In the genomic region with DNA sequence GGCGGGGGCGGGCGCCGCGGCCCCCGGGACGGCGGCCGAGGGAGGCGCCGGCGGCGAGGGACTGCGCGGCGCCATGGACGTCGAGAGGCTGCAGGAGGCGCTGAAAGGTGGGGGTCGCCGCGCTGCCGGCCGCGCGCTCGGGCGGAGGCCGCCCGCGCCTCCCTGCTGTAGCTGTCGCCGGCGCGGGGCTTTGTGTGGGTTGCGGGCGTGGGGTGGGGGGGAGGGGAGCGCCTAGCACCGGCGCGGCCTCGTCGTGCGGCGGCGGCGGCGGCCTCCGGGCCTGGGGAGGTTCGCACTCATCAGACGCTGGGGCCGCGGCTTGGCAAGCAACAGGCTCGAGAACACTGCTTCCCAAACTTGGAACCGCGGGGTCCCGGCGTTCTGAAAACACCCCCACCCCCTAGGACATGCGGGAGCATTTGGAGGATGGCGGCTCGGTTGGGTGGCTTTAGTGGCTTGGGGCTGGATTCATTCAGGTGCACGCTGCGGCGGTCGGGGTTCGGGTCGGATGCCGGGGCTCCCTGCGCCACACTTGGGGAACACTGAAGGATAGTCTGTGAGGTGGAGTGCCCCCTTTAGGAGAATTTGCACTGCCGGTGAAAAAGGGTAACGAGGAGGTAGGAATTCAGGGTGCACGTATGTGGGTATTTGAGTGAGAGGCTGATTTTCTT, we compare ENCODE assay signal across 8 mouse cellular contexts. TPM values are rescaled to one million over a fixed set of nuclear protein-coding genes. Genes with fewer than 3 reads are reported as not detected.
DNase-seq lines count a peak whose midpoint lies in the region; ATAC-seq and TF ChIP-seq lines count a peak whose summit lies in the region.

No protein-coding gene starts in this region.

- peak overlapping the region; percentile 90 for H3K9ac ChIP-seq in hindbrain, embryonic 16.5 days (ENCODE audit: low read depth, low read length)

- peak; percentile 69 for DNase-seq in ZHBTc4 (ENCODE audit: low read depth, low spot score)
- peak; percentile 22 to 50 for DNase-seq in cerebellum, postnatal 4 days (ENCODE audit: low spot score in 2 of 2)
- peak; percentile 30 for DNase-seq in gastrocnemius, adult 18-20 months (ENCODE audit: low spot score)
- peak; percentile 52 to 67 for DNase-seq in left cerebral cortex, adult 2 months (ENCODE audit: extremely low spot score in 1 of 2, low spot score in 2 of 2)
- DNase-seq in right cerebral cortex, adult 2 months (ENCODE audit: low spot score in 2 of 2) = peak; percentile 54 to 64
- DNase-seq in urinary bladder, postnatal 14 days (ENCODE audit: low spot score) = peak; percentile 48

- WGBS in hindbrain, embryonic 16.5 days = under 1% methylated on average over 61 of the region's 72 CpGs
- under 1% methylated on average over 63 of the region's 72 CpGs for WGBS in macrophage (ENCODE audit: missing documents)

- peak; percentile 49 for TF ChIP-seq CTCF in left cerebral cortex, adult 2 months (IDR thresholded peaks at IDR 0.05)

- H3K4me3 ChIP-seq in hindbrain, embryonic 16.5 days (ENCODE audit: low read length) = peak overlapping the region; percentile 81
- H3K4me3 ChIP-seq in left cerebral cortex, adult 2 months = peak overlapping the region; percentile 94
- H3K4me3 ChIP-seq in macrophage (ENCODE audit: inconsistent target) = peak overlapping the region; percentile 60

- H3K4me2 ChIP-seq in hindbrain, embryonic 16.5 days (ENCODE audit: low read length) = peak overlapping the region; percentile 65

- intact Hi-C loops in left cerebral cortex, adult 2 months (cut with DNase I) = loop anchor here (2.0 to 10.0 kb wide), 4 partner anchors 102 to 1142 kb away; a partner anchor contains a TSS

- H3K36me3 ChIP-seq in hindbrain, embryonic 16.5 days (ENCODE audit: control insufficient read depth, insufficient read depth, low read length) = peaks cover 17% of the 10 kb centered on the region
- peaks cover 28% of the 10 kb centered on the region; the same call in 1 of the 2 replicates for H3K36me3 ChIP-seq in macrophage (ENCODE audit: inconsistent target)

- peaks cover 51% of the 10 kb centered on the region for H3K79me2 ChIP-seq in macrophage (ENCODE audit: inconsistent target)

- H3K9me3 ChIP-seq in hindbrain, embryonic 16.5 days (ENCODE audit: control insufficient read depth, low read length) = no peaks in the 10 kb centered on the region

- H3K4me1 ChIP-seq in hindbrain, embryonic 16.5 days (ENCODE audit: control insufficient read depth, insufficient read depth, low read depth, low read length) = peaks cover 23% of the 10 kb centered on the region

- H3K27ac ChIP-seq in hindbrain, embryonic 16.5 days (ENCODE audit: low read depth, low read length) = peak overlapping the region; percentile 94
- peak overlapping the region; percentile 82 for H3K27ac ChIP-seq in left cerebral cortex, adult 2 months
- H3K27ac ChIP-seq in macrophage = 0 out of 2 replicates have a peak overlapping the region, but pooled peaks have one; percentile 13

- ATAC-seq in hindbrain, embryonic 16.5 days = peak; percentile 90

- H3K27me3 ChIP-seq in hindbrain, embryonic 16.5 days (replicated peaks; ENCODE audit: control insufficient read depth, insufficient read depth, low read length) = no peaks in the 10 kb centered on the region

RNA-seq across cellular contexts. Expression of a gene that starts 0.5 kb away (rescaled TPM):
- 10 to 100 TPM; 58.6 to 64.4 TPM for total RNA-seq in gastrocnemius, adult 18-20 months (2021)
- polyA plus RNA-seq in hindbrain, embryonic 16.5 days (2015; fragmentation: Nextera tagmentation; extraction: Ambion mirVana) = 12.3 and 14.1 TPM in 2 replicates
- 10 to 100 TPM; 71.9 to 85.0 TPM for total RNA-seq in left cerebral cortex, adult 2 months (2021)
- 100 to 1,000 TPM in 19 of 26 experiments, 10 to 100 TPM in 7; 74.0 to 467 (median 141) TPM for total RNA-seq in macrophage (2018; cell fraction: chromatin; rRNA removed)
- total RNA-seq in macrophage (2018; cell fraction: cytosol; rRNA removed) = 100 to 1,000 TPM in 8 of 26 experiments, 10 to 100 TPM in 18; 59.1 to 182 (median 77.3) TPM
- 100 to 1,000 TPM in 20 of 26 experiments, 10 to 100 TPM in 6; 74.2 to 335 (median 141) TPM for total RNA-seq in macrophage (2018; cell fraction: nucleus; rRNA removed)
- 40.3 to 54.3 TPM (median 46.9 TPM) in 3 replicates for polyA plus RNA-seq in macrophage (2018)

Comparison
In these comparisons a context has a peak if more than half of its experiments do, and no peak if none do; other contexts are left out.
1. Peak in every context shown above with its lines: DNase-seq, ATAC-seq, H3K4me3 ChIP-seq and H3K27ac ChIP-seq.
2. H3K27ac ChIP-seq: peak in every context shown above with its lines; median percentile 94 in hindbrain, embryonic 16.5 days; 82 in left cerebral cortex, adult 2 months; 13 in macrophage.